Mouse (Mus musculus) lung, postnatal 0 days (tissue): ENCODE results near the gene Gm7735.

Source experiments
- CTCF ChIP-seq: IDR thresholded peaks from 2 replicates; pipeline ENCODE4 v1.5.1; 2016; ENCODE audit warnings: antibody characterized with exemption, mild to moderate bottlenecking
- EP300 ChIP-seq: IDR thresholded peaks from 2 replicates; pipeline ENCODE4 v1.6.1; 2016; ENCODE audit warnings: antibody characterized with exemption, mild to moderate bottlenecking, control low read depth

DNA sequence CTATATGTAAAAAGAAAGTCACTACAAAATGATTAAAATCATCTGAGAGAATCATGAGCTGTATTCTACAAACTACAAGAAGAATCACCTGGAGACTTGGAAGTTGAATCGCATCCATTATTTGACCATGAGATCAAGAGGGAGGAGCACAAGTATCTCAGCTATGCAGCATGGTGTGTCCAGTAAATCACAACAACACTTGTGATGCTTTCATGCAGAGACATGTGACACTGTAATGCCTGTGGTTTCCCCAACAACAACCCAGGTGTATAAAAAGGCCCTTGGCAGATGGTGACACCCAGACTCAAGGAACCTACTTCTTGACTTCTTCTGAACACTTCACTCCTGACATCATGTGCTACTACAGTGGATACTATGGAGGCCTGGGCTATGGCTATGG is 18.5 kb upstream of the Gm7735 start, which contains the start of gene Gm10061:
- TF ChIP-seq CTCF: no peak
- TF ChIP-seq EP300: no peak
